Mouse (Mus musculus) megakaryocyte, embryonic 14.5 days (primary cell): ENCODE measurements at regions not wholly inside any gene's neighbourhood (a gene's known extent, or its start where the extent isn't known, plus 50 kb on each side); places are given as distances from the start of the nearest gene placed in this dataset.

Experiments used
- FLI1 ChIP-seq: IDR thresholded peaks from 2 replicates; pipeline ENCODE4 v1.6.1; 2012; ENCODE audit warnings: low read length, inconsistent platforms, mixed read lengths
- GATA1 ChIP-seq: IDR thresholded peaks from 3 replicates; pipeline ENCODE4 v1.6.1; 2012; ENCODE audit warnings: mixed read lengths, low read length, inconsistent platforms, borderline replicate concordance

- TF ChIP-seq GATA1 (no peak), FLI1 (no peak)
Observed at GRCm38 (mm10) chr3:41489998-41490397, 65.5 kb upstream of the Jade1 start.
